Mouse (Mus musculus) kidney, postnatal 10 days (tissue): Measurements from ENCODE around the gene Sav1.
A peak's percentile ranks its signal among the peaks of the same experiment; 100 is the strongest.

Source experiments
- DNase-seq: peaks from one replicate; pipeline ENCODE4 v3.0.0; 2021; ENCODE audit warnings: mixed read lengths

The Sav1 gene

GRCm38 (mm10) chr12:69986786-69987497 lies at the start of gene Sav1:
Sav1 (minus strand) TSS chr12:69987002.
- peak; percentile 93 for DNase-seq

- no peak for DNase-seq
These were observed 39.4 kb upstream of the Sav1 start for GRCm38 (mm10) chr12:70026233-70026632.

GRCm38 (mm10) chr12:70025431-70025830 lies 38.6 kb upstream of the Sav1 start:
- no peak for DNase-seq

GRCm38 (mm10) chr12:70023580-70023979 lies 36.8 kb upstream of the Sav1 start:
- no peak for DNase-seq

- DNase-seq, result no peak
These were observed 31.4 kb upstream of the Sav1 start for GRCm38 (mm10) chr12:70018153-70018552.

- DNase-seq, result no peak
These were observed 29.1 kb upstream of the Sav1 start for GRCm38 (mm10) chr12:70015936-70016335.

- DNase-seq, result no peak
These were observed 24.9 kb upstream of the Sav1 start for GRCm38 (mm10) chr12:70011681-70012080.

- no peak for DNase-seq
These were observed 23.6 kb upstream of the Sav1 start for GRCm38 (mm10) chr12:70010356-70010755.

- DNase-seq, result no peak
These were observed 18.3 kb upstream of the Sav1 start for GRCm38 (mm10) chr12:70005103-70005502.

GRCm38 (mm10) chr12:69998186-69998983 lies 11.6 kb upstream of the Sav1 start:
- no peak for DNase-seq

- DNase-seq, result no peak
These were observed 8.6 kb upstream of the Sav1 start for GRCm38 (mm10) chr12:69995382-69995781.

- peak; percentile 61 for DNase-seq
These were observed 500 bp downstream of the Sav1 start for GRCm38 (mm10) chr12:69986241-69986762.

- DNase-seq, result no peak
These were observed 1.3 kb downstream of the Sav1 start for GRCm38 (mm10) chr12:69985546-69985945.

GRCm38 (mm10) chr12:69982874-69983273 lies 3.9 kb downstream of the Sav1 start:
- DNase-seq, result no peak

- peak; percentile 46 for DNase-seq
These were observed 9.3 kb downstream of the Sav1 start for GRCm38 (mm10) chr12:69977376-69977998.

- no peak for DNase-seq
These were observed 10.1 kb downstream of the Sav1 start for GRCm38 (mm10) chr12:69976688-69977087.

GRCm38 (mm10) chr12:69973666-69974065 lies 13.1 kb downstream of the Sav1 start:
- DNase-seq, result no peak

GRCm38 (mm10) chr12:69968154-69968553 lies 18.6 kb downstream of the Sav1 start:
- DNase-seq, result no peak

- no peak for DNase-seq
These were observed 19.7 kb downstream of the Sav1 start for GRCm38 (mm10) chr12:69967112-69967511.

GRCm38 (mm10) chr12:69966071-69966470 lies 20.7 kb downstream of the Sav1 start:
- peak; percentile 72 for DNase-seq

GRCm38 (mm10) chr12:69965644-69966043 lies 21.2 kb downstream of the Sav1 start:
- no peak for DNase-seq

GRCm38 (mm10) chr12:69963141-69963540 lies 23.7 kb downstream of the Sav1 start:
- DNase-seq, result no peak

- peak; percentile 84 for DNase-seq
These were observed 24.3 kb downstream of the Sav1 start for GRCm38 (mm10) chr12:69962468-69962867.
